Mouse (Mus musculus) lung, postnatal 0 days (tissue): Measurements from ENCODE around the gene Fetub.
A peak's percentile ranks its signal among the peaks of the same experiment; 100 is the strongest.

Source experiments
- CTCF ChIP-seq: IDR thresholded peaks from 2 replicates; pipeline ENCODE4 v1.5.1; 2016; ENCODE audit warnings: antibody characterized with exemption, mild to moderate bottlenecking
- EP300 ChIP-seq: IDR thresholded peaks from 2 replicates; pipeline ENCODE4 v1.6.1; 2016; ENCODE audit warnings: antibody characterized with exemption, mild to moderate bottlenecking, control low read depth

DNA sequence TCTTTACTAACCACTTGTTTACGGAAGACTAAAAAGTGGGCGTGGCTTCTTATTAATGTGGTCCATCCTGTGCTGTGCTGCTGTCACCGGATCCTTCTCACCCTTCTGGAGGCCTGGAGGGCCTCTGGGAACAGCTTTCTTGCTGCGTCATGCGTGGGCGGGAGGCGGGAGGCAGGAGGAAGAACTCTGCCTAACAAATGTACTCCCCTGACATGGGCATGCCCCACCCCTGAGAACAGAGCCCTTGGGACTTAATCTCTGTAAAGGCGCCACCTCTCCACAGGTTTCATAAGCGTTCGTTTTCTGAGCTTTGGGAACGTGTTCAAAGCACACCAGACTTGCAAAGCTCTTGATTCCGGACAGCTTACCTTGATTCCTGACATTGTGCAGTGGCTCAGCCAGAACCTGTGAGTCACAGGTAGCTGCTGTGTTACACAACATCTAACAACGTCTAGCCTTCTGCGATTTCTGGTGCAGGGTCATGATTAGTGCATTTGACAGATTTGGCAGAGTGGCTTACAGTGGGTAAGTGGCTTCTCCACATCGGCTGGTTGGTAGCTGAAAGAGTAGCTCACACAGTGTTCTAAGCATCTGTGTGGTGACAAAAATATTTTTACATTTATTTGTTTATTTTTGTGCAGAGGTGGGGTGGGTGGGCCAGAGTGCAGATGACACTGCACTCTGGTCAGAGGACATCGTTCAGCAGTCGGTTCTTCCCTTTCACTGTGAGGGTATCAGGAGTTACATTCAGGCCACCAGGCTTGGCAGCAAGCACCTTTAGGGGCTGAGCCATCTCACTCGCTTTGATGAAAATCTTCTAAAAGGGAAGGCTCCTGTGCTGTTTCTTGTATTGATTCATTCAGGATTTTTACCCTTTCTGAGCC is 2.1 kb downstream of the Fetub start:
- TF ChIP-seq CTCF (no peak), EP300 (0 out of 2 replicates have a peak, but pooled peaks have one; percentile 8)
